Mouse (Mus musculus) myocyte (in vitro differentiated cells): ENCODE results near the gene Sohlh2. TPM values are rescaled to one million over a fixed set of nuclear protein-coding genes. Genes with fewer than 3 reads are reported as not detected.

Experiments used
- H3K27me3 ChIP-seq: one replicate; pipeline ENCODE4 v1.6.1; 2011; ENCODE audit not compliant: control insufficient read depth, insufficient read depth, insufficient read length
- H3K36me3 ChIP-seq: one replicate; pipeline ENCODE4 v1.6.1; 2011; ENCODE audit not compliant: control insufficient read depth, insufficient read depth
- H3K4me2 ChIP-seq: one replicate; pipeline ENCODE4 v1.6.1; 2011; ENCODE audit warnings: low read depth, control low read depth
- H3K4me3 ChIP-seq: one replicate; pipeline ENCODE4 v1.5.1; 2011; ENCODE audit warnings: mild to moderate bottlenecking, control low read depth, moderate library complexity
- H3K79me2 ChIP-seq: one replicate; pipeline ENCODE4 v1.6.1; 2011; ENCODE audit not compliant: control insufficient read depth, insufficient read depth
- H3ac ChIP-seq: one replicate; pipeline ENCODE4 v1.6.1; 2011; ENCODE audit not compliant: control insufficient read depth, insufficient read length
- CEBPB ChIP-seq: IDR thresholded peaks from 2 replicates; pipeline ENCODE4 v1.6.1; 2011; ENCODE audit warnings: mild to moderate bottlenecking, moderate library complexity; ENCODE audit not compliant: poor library complexity, insufficient read depth, severe bottlenecking
- E2F4 ChIP-seq: IDR thresholded peaks from one replicate; pipeline ENCODE4 v1.6.1; 2011; ENCODE audit warnings: mild to moderate bottlenecking, control low read depth, moderate library complexity; ENCODE audit not compliant: insufficient read depth
- MYOD1 ChIP-seq, 3 experiments: IDR thresholded peaks; one replicate each; pipeline ENCODE4 v1.6.1; 2011; ENCODE audit warnings: control low read depth in 2 of 3, low read depth in 2 of 3, mild to moderate bottlenecking in 2 of 3, moderate library complexity in 1 of 3; ENCODE audit not compliant: insufficient read length in 2 of 3, control insufficient read depth in 1 of 3
- MYOG ChIP-seq, 3 experiments: IDR thresholded peaks; one replicate each; pipeline ENCODE4 v1.6.1; 2011; ENCODE audit warnings: control low read depth in 2 of 3, low read depth in 2 of 3, mild to moderate bottlenecking in 2 of 3; ENCODE audit not compliant: insufficient read length in 2 of 3, control insufficient read depth in 1 of 3, insufficient read depth in 1 of 3
- POLR2A ChIP-seq: IDR thresholded peaks from one replicate; pipeline ENCODE4 v1.6.1; 2011; ENCODE audit warnings: low read depth, mild to moderate bottlenecking, control low read depth, moderate library complexity; ENCODE audit not compliant: insufficient read length
- POLR2AphosphoS2 ChIP-seq: IDR thresholded peaks from one replicate; pipeline ENCODE4 v1.6.1; 2011; ENCODE audit warnings: low read depth, control low read depth; ENCODE audit not compliant: insufficient read length
- REST ChIP-seq: IDR thresholded peaks from one replicate; pipeline ENCODE4 v1.6.1; 2011; ENCODE audit warnings: mild to moderate bottlenecking, control low read depth, moderate library complexity; ENCODE audit not compliant: insufficient read depth, insufficient read length
- SRF ChIP-seq: IDR thresholded peaks from one replicate; pipeline ENCODE4 v1.6.1; 2011; ENCODE audit warnings: low read depth; ENCODE audit not compliant: control insufficient read depth, insufficient read length
- TCF12 ChIP-seq: IDR thresholded peaks from one replicate; pipeline ENCODE4 v1.6.1; 2011; ENCODE audit warnings: mild to moderate bottlenecking, control low read depth; ENCODE audit not compliant: poor library complexity, insufficient read depth, severe bottlenecking
- TCF3 ChIP-seq: IDR thresholded peaks from one replicate; pipeline ENCODE4 v1.6.1; 2011; ENCODE audit warnings: low read depth, control low read depth; ENCODE audit not compliant: insufficient read length
- USF1 ChIP-seq: IDR thresholded peaks from one replicate; pipeline ENCODE4 v1.6.1; 2011; ENCODE audit warnings: low read depth, mild to moderate bottlenecking, control low read depth, moderate library complexity
- polyA plus RNA-seq: library from polyadenylated mRNA; unstranded; fragments of >200 nt; fragmentation: generic; extraction: Trizol; gene quantifications from one replicate; pipeline ENCODE4 v1.2.1, GENCODE M21; 2012; ENCODE audit warnings: missing spikeins

The Sohlh2 gene
- polyA plus RNA-seq, 1 experiment, result 3.1 TPM

GRCm38 (mm10) chr3:55214413-55214812, 32.6 kb downstream of the Sohlh2 start:
- Histone ChIP-seq H3K36me3 (no peaks in the 10 kb centered on the region), H3K79me2 (no peaks in the 10 kb centered on the region), H3K4me2 (peak overlapping the region; percentile 73), H3K27me3 (no peaks in the 10 kb centered on the region), H3ac (no peak overlapping the region), H3K4me3 (no peak overlapping the region)
- no peak for TF ChIP-seq USF1

- TF ChIP-seq E2F4, result no peak
- TF ChIP-seq REST, result no peak
- no peak for TF ChIP-seq POLR2A
- no peak for TF ChIP-seq TCF12
- Histone ChIP-seq H3K4me3 (no peak overlapping the region), H3ac (no peak overlapping the region), H3K27me3 (no peaks in the 10 kb centered on the region), H3K4me2 (no peak overlapping the region), H3K79me2 (no peaks in the 10 kb centered on the region), H3K36me3 (no peaks in the 10 kb centered on the region)
These were observed 40.7 kb downstream of the Sohlh2 start for GRCm38 (mm10) chr3:55222502-55222901.

- Histone ChIP-seq H3K4me3 (no peak overlapping the region), H3ac (no peak overlapping the region), H3K36me3 (no peaks in the 10 kb centered on the region), H3K4me2 (no peak overlapping the region), H3K79me2 (no peaks in the 10 kb centered on the region), H3K27me3 (no peaks in the 10 kb centered on the region)
- TF ChIP-seq MYOG (IDR thresholded peaks at IDR 0.05; ENCODE audit: control insufficient read depth in 1 of 3, insufficient read depth in 1 of 3, insufficient read length in 2 of 3, low read depth in 2 of 3), result no peak
These were observed 42.0 kb downstream of the Sohlh2 start for GRCm38 (mm10) chr3:55223862-55224261.

- peak overlapping the region; percentile 63 for H3K4me2 ChIP-seq
- H3K36me3 ChIP-seq, result no peaks in the 10 kb centered on the region
- no peak overlapping the region for H3K4me3 ChIP-seq
- no peak overlapping the region for H3ac ChIP-seq
- H3K79me2 ChIP-seq, result no peaks in the 10 kb centered on the region
- peak; percentile 91 to 98 (median 96) for TF ChIP-seq MYOG (IDR thresholded peaks at IDR 0.05; ENCODE audit: control insufficient read depth in 1 of 3, insufficient read depth in 1 of 3, insufficient read length in 2 of 3, low read depth in 2 of 3)
- TF ChIP-seq TCF12, result peak; percentile 77
- peak; percentile 95 for TF ChIP-seq TCF3
- no peak for TF ChIP-seq E2F4
- peak; percentile 39 for TF ChIP-seq USF1
- TF ChIP-seq MYOD1 (IDR thresholded peaks at IDR 0.05; ENCODE audit: control insufficient read depth in 1 of 3, insufficient read length in 2 of 3, low read depth in 2 of 3), result peak; percentile 91 to 99 (median 99)
- no peak for TF ChIP-seq POLR2AphosphoS2
- H3K27me3 ChIP-seq, result no peaks in the 10 kb centered on the region
These were observed 44.8 kb downstream of the Sohlh2 start for GRCm38 (mm10) chr3:55226501-55227213.

- H3K27me3 ChIP-seq, result no peaks in the 10 kb centered on the region
- H3K4me2 ChIP-seq, result peak overlapping the region; percentile 63
- H3K79me2 ChIP-seq, result no peaks in the 10 kb centered on the region
- TF ChIP-seq CEBPB, result no peak
- peak; percentile 70 for TF ChIP-seq TCF12
- TF ChIP-seq REST, result no peak
- TF ChIP-seq SRF, result no peak
- TF ChIP-seq TCF3, result no peak
- no peak for TF ChIP-seq USF1
- TF ChIP-seq POLR2AphosphoS2, result no peak
- TF ChIP-seq E2F4, result no peak
- no peak for TF ChIP-seq POLR2A
- TF ChIP-seq MYOD1 (IDR thresholded peaks at IDR 0.05; ENCODE audit: control insufficient read depth in 1 of 3, insufficient read length in 2 of 3, low read depth in 2 of 3), result peak; percentile 31 to 70 (median 62)
- no peaks in the 10 kb centered on the region for H3K36me3 ChIP-seq
- H3K4me3 ChIP-seq, result no peak overlapping the region
- H3ac ChIP-seq, result no peak overlapping the region
These were observed 45.4 kb downstream of the Sohlh2 start for GRCm38 (mm10) chr3:55227214-55227581.

- Histone ChIP-seq H3K36me3 (no peaks in the 10 kb centered on the region), H3K27me3 (no peaks in the 10 kb centered on the region), H3K4me3 (peak within 1 kb of the TSS; percentile 70), H3ac (peak within 1 kb of the TSS; percentile 22), H3K4me2 (peak within 1 kb of the TSS; percentile 73), H3K79me2 (peaks cover 30% of the 10 kb centered on the region)
- TF ChIP-seq SRF (no peak), USF1 (peak; percentile 38)
These were observed 60.0 kb downstream of the Sohlh2 start, which contains the start of gene Dclk1 for GRCm38 (mm10) chr3:55241730-55242421. TSS of gene Dclk1 (plus strand) at chr3:55242364.
